Mouse (Mus musculus) kidney, embryonic 16.5 days (tissue): ENCODE data around the gene Sobp. TPM values are rescaled to one million over a fixed set of nuclear protein-coding genes. Genes with fewer than 3 reads are reported as not detected.

Source experiments
- ATAC-seq: fragments of 200-750 bp; cut with Nextera tagmentation; 2 replicates; pipeline ENCODE4 v1.8.0; 2017; ENCODE audit warnings: moderate TSS enrichment; ENCODE audit not compliant: low FRiP score, low TSS enrichment
- H3K27ac ChIP-seq: fragments of 300-500 bp; sonication (generic); 2 replicates; pipeline ENCODE4 v1.5.1; 2014; ENCODE audit warnings: low read length
- H3K27me3 ChIP-seq: fragments of 300-500 bp; sonication (generic); 2 replicates; pipeline ENCODE4 v1.6.1; 2014; ENCODE audit warnings: low read length, control low read depth, mixed read lengths; ENCODE audit not compliant: insufficient read depth
- H3K36me3 ChIP-seq: fragments of 300-500 bp; sonication (generic); 2 replicates; pipeline ENCODE4 v1.6.1; 2014; ENCODE audit warnings: low read length, control low read depth, mixed read lengths; ENCODE audit not compliant: insufficient read depth
- H3K4me1 ChIP-seq: fragments of 300-500 bp; sonication (generic); 2 replicates; pipeline ENCODE4 v1.6.1; 2014; ENCODE audit warnings: low read length, control low read depth, mixed read lengths; ENCODE audit not compliant: insufficient read depth
- H3K4me2 ChIP-seq: fragments of 300-500 bp; sonication (generic); replicated peaks from 2 replicates; pipeline ENCODE4 v1.6.1; 2014; ENCODE audit warnings: low read depth, low read length
- H3K4me3 ChIP-seq: fragments of 300-500 bp; sonication (generic); 2 replicates; pipeline ENCODE4 v1.5.1; 2014; ENCODE audit warnings: mild to moderate bottlenecking, low read length
- H3K9ac ChIP-seq: fragments of 300-500 bp; sonication (generic); replicated peaks from 2 replicates; pipeline ENCODE4 v1.6.1; 2014; ENCODE audit warnings: low read length
- H3K9me3 ChIP-seq: fragments of 300-500 bp; sonication (generic); 2 replicates; pipeline ENCODE4 v1.6.1; 2016; ENCODE audit warnings: low read length, control low read depth
- whole genome bisulfite sequencing: fragments of 180-500 bp; shearing (Covaris S2); extraction: QIAGEN DNeasy Blood & Tissue Kit; methylation state at CpG from one replicate; pipeline ENCODE4 v1.1.7; 2014; 5-methylcytosine and 5-hydroxymethylcytosine counted together
- polyA plus RNA-seq: library from polyadenylated mRNA; unstranded; fragments of >200 nt; fragmentation: Nextera tagmentation; extraction: Ambion mirVana; gene quantifications from 2 replicates; pipeline ENCODE4 v1.2.1, GENCODE M21; 2015

Gene Sobp
- polyA plus RNA-seq, 1 experiment from 2014 or later, result 1.1 TPM

- peaks cover 24% of the 10 kb centered on the region for H3K4me1 ChIP-seq
- H3K4me2 ChIP-seq, result no peak overlapping the region
- no peak for ATAC-seq
- no peak overlapping the region for H3K27ac ChIP-seq
- no peaks in the 10 kb centered on the region for H3K9me3 ChIP-seq
- peaks cover 24% of the 10 kb centered on the region for H3K27me3 ChIP-seq
- no peak overlapping the region for H3K9ac ChIP-seq
- no peaks in the 10 kb centered on the region for H3K36me3 ChIP-seq
- 71% methylated on average over 5 of the region's 5 CpGs for WGBS
- H3K4me3 ChIP-seq, result no peak overlapping the region
Observed at GRCm38 (mm10) chr10:42953601-42954000, 220.7 kb downstream of the Sobp start.

Other genes with a start within 250 kb of the Sobp start
- 0.60 and 0.69 TPM in 2 replicates for gene 9030612E09Rik, start 174 bp upstream of the Sobp start, polyA plus RNA-seq
- 16.4 and 18.0 TPM in 2 replicates for gene Pdss2, start 47.0 kb upstream of the Sobp start, polyA plus RNA-seq